Mouse (Mus musculus) thymus, adult 2 months (tissue): Measurements from ENCODE around the gene Pld3.

Experiments
- CTCF ChIP-seq: fragments of 200-500 bp; IDR thresholded peaks from 2 replicates; pipeline ENCODE4 v1.5.1; 2012; ENCODE audit warnings: mild to moderate bottlenecking, control low read depth, low read length, moderate library complexity, borderline replicate concordance; ENCODE audit not compliant: control insufficient read depth, poor library complexity, insufficient read depth; ENCODE audit errors: extremely low read depth
- POLR2A ChIP-seq: fragments of 200-500 bp; IDR thresholded peaks from 2 replicates; pipeline ENCODE4 v1.6.1; 2012; ENCODE audit warnings: mild to moderate bottlenecking, low read length, control low read depth, moderate library complexity; ENCODE audit not compliant: control insufficient read depth, poor library complexity, insufficient read depth; ENCODE audit errors: extremely low read depth

DNA sequence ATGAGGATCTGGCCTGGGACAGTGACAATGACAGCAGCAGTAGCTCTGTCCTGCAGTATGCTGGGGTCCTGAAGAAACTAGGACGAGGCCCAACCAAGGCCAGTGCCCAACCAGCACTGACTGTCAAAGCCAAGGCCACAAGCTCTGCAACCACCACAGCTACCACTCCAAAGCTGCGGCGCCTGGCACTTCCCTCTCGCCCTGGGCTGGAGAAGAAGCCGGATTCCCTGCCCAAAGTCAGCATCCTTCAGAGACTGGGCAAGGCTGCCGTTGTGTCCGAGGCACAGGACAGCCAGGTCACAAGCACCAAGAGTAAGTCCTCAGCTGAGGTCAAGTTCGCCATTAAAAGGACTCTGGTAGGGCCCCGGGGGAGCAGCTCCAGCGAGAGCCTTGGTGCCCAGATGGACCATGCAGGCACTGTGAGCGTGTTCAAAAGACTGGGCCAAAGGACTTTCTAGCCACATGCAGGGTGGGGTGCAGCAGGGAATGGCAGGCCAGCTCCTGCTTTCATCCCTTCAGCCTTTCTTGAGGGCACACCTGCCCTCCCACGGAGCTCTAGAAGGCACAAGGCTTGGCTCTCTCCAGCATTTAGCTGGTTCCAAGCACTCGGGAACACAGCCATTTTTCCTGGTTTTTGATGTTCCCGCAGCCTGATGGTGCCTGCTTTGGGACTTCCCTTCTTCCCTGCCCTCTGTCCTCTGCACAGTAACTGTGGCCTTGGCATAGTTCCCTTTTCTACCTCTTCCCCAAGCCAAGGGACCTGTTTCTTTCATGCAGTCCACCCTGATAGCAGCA lies 27.6 kb upstream of the Pld3 start:
- no peak for TF ChIP-seq CTCF
- TF ChIP-seq POLR2A, result no peak
